19 mouse cellular contexts compared by ENCODE assay signal in the genomic region with DNA sequence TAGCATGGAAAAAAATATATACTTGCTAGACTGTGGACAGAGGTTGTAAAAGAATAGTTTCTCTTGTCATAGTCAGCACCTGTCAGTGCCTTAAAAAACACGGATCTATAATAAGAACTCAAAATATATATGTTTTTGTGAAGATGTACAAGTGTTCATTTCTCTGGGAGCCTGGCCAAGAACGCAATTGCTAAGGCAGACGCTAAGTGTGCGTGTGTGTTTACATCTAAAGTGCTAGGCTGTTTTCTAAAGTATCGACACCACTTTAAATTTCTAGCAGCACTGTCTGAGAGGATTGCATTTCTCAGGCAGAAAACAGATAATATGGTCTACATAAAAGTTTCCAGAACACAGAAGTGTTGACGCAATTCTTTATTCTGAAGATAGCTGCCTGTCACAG.
"Had no signal": no experiment of that assay in that cellular context is flagged by ENCODE, and none has a peak within 500 bp of the region (broad histone marks: within the 10 kb centered on the region; RNA-seq: fewer than 3 reads in every experiment).

No protein-coding gene starts in this region.

- H3K4me1 ChIP-seq: kidney, embryonic 15.5 days; limb, embryonic 10.5 days; limb, embryonic 13.5 days; liver, embryonic 12.5 days; liver, embryonic 15.5 days; lung, embryonic 15.5 days; megakaryocyte, embryonic 14.5 days had no signal

- H3K4me3 ChIP-seq: kidney, embryonic 15.5 days; limb, embryonic 10.5 days; limb, embryonic 13.5 days; liver, embryonic 12.5 days; liver, embryonic 15.5 days; lung, embryonic 15.5 days; megakaryocyte, embryonic 14.5 days had no signal

- H3K4me2 ChIP-seq: kidney, embryonic 15.5 days; limb, embryonic 13.5 days; liver, embryonic 12.5 days; liver, embryonic 15.5 days; lung, embryonic 15.5 days; midbrain, embryonic 11.5 days had no signal

- DNase-seq: kidney, adult 2 months; kidney, postnatal 10 days; kidney, postnatal 36 days; layer of hippocampus, postnatal 36 days; liver; lung, adult 18-20 months; lung, postnatal 10 days; lung, postnatal 36 days; midbrain, embryonic 14.5 days; thymus, adult 18-20 months; thymus, postnatal 36 days had no signal

- H3K27me3 ChIP-seq: kidney, embryonic 15.5 days; limb, embryonic 13.5 days; liver, embryonic 12.5 days; liver, embryonic 15.5 days; lung, embryonic 15.5 days; megakaryocyte, embryonic 14.5 days had no signal

- H3K27ac ChIP-seq: kidney, embryonic 15.5 days; limb, embryonic 10.5 days; limb, embryonic 13.5 days; liver, embryonic 12.5 days; liver, embryonic 15.5 days; lung, embryonic 15.5 days had no signal

- H3K9ac ChIP-seq: kidney, embryonic 15.5 days; limb, embryonic 13.5 days; liver, embryonic 12.5 days; liver, embryonic 15.5 days; lung, embryonic 15.5 days had no signal

- H3K9me3 ChIP-seq: kidney, embryonic 15.5 days; limb, embryonic 10.5 days; limb, embryonic 13.5 days; liver, embryonic 12.5 days; liver, embryonic 15.5 days; lung, embryonic 15.5 days had no signal

- H3K36me3 ChIP-seq: kidney, embryonic 15.5 days; limb, embryonic 10.5 days; limb, embryonic 13.5 days; liver, embryonic 12.5 days; liver, embryonic 15.5 days; lung, embryonic 15.5 days had no signal

- ATAC-seq: liver, embryonic 12.5 days had no signal
